Mouse (Mus musculus): ENCODE data around the gene 9430097D07Rik.

Gene 9430097D07Rik

DNA sequence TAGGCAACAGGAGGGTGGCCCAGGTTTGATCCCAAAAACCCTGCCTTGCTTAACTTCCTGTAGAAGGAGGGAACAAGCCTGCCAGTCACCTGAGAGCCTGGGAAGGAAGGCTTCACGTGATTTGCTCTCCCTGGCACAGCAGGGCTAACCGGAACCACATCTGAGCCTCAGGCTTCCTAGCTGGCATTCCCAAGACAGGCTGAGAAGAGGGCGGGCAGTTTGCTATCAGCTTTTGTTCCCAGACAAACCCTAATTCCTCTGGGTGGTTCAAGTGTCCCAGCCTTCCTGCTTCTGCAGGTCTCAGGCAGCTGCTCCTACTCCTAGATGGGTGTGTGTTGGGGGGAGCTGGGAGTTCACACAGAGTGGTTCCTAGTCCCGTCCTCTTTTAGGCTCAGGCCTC, 20.0 kb downstream of the 9430097D07Rik start:
- DNase-seq: peak; percentile 51 to 72

DNA sequence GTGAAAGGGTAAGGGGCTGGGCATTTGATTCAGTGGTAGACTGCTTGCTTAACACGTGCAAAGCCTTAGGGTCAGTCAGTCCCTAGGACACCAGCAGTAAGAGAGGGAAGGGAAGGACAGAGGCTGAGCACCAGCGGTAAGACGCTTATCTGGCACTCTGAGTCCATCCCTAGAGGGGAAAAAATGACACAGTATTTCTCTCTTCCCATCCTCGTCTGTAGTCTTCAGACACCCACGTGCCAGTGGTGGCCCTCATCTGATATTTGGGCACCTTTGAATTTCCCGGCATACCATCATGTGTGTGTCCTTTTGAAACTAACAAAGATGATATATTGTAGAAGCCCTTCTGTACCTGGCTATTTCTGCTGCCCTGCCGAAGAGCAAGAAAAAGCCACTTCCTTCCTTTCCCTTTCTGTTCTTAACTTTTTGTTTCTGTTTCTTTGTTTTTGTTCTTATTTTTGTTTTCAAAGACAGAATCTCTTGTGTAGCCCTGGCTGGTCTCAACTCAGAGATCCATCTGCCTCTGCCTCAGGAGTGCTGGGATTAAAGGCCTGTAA, 21.8 kb downstream of the 9430097D07Rik start:
- DNase-seq: no peak

DNA sequence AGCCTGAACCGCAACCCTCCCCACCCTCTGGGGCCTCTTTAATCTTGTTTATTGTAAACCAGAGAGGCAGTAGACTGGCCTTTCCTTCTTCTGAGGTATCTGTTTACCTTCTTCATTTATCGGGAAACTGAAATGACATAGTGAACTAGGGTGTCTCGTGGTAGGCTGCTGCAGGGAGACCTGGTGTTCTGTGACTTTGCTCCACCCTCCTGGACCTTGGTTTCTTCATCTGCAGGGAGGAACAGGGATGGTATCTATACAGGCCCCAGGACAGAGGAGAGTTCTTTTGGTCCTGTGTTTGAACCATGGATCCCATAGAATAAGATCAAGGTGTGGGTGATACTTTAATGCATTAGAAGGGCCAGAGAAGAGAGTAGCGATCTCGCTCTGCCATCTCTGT, 24.2 kb downstream of the 9430097D07Rik start:
- DNase-seq: no peak

DNA sequence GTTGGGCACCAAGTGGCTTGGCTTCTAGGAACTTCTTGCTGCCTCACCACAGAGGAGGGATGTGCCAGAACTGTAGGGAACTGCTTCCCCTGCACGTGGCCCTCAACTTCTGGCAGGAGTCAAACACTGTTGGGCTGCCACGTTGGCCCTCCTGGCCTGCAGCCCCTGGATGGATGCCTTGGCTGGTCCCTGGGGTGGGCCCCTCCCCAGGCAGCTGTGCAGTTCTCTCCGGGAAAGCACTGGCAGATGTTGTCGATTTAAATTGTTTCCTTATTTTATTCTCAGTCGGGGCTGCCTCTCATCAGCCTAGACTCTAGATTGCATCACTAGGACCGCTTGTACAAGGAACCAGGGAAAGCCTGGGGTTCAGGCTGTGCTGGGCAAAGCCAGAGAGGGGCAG, 25.7 kb downstream of the 9430097D07Rik start:
- DNase-seq: peak; percentile 51 to 54

DNA sequence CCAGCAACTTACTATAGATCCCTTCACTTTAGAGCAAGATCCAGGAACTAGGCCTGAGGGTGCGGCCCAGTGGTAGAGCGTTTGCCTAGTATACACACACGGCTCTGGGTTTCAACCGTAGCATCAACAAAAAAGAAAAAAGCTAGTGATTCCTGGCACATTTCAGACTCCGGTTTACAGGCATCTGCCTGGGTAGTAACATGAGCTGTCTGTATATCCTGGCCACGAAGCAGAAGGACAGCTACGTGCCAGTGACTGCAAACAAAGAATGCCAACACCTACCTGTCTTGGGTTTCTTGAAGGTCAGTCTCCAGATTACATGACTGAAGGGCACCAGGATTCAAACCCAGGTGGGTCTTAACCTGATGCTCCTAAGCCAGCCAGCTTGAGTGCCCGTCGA, 26.3 kb downstream of the 9430097D07Rik start:
- DNase-seq: no peak

DNA sequence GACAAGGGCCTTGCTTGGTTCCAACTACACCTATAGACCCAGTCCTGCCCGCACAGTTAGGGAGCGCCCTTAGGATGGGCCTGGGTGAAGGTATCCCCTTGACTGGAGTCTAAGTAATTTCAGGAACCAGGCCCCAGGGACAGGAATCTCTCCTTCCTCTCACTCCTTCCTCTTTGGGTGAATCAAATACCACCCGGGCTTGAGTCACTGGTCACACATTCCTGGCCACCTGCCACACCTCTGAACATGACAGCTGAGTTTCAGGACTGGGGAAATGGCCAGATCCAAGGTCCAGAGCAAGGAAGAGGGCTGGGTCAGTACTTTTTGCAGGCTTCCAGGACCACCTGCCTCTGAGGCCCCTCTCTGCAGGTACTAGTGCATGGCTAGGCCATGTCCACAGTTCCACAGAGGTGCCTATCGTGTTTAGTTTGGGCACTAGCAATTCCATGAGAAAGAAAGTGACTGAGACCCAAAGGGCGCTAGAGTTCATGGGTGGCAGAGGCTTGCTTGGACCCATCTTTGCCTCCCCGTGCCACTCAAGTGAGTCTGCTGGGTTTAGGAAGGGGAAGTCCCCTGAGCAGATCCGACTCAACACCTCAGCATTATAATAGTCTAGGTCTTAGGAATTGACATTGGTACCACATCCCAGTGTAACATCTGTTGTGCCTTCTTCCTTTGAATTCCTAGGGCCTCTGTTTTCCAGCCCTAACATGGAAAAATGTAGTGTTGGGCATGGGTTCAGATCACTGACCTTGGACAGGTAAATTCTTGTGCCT, 27.3 kb downstream of the 9430097D07Rik start:
- peak; percentile 68 to 69 for DNase-seq

DNA sequence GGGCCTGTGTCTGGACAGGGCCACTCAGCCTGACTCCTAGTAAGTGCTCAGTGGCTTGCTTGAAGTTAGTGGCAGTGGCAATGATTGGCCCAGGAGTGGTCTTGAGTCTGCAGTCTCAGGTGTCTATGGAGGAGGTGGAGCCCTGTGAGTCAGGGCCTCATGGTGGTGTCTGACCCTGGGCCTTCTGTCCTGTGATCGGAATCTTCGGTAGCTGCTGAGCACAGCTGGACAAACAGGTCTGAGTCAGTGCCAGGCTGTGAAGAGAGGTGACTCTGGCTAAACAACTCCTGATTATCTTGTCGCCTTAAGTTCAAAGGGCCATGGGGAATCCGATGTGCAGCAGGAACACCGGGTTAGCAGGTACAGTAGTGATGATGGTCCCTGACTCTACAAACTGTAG, 28.1 kb downstream of the 9430097D07Rik start:
- DNase-seq: no peak

DNA sequence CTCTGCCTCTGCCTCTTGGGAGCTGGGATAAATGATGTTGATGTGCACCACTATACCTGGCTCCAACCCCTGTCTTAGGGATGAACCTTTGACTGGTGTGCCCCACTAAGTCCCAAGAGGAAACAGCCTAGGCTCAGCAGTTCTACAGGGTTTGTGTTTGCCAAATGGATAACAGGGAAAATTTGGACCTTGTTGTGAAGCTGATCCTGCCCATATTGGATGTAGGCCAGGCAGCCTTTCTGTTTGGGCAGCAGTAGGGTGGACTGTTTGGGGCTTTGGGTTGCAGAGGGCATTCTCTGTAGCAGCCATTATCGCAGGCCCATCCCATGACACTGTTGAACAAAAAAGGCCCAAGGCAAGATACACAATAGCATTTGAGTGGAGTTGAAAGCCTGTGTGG, 28.5 kb downstream of the 9430097D07Rik start:
- DNase-seq: no peak

DNA sequence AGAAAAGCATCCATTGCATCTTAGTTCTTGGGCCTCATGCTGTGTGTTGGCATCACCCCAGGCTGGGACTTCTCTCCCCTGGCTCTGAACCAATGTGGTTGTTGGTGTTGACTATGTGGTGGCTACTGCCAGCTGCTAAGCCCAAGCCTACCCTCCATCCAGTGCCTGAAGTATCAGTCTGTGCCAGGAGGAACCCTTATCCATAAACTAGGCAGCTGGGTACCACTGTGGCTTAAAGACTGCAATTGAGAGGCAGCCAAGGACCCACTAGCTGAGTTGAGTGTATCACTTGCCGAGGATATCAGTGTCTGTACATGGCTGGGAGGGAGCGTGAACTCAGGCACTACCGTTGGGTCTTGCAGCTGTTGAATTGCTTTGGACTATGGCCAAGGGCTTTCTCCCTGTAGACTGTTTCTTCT, 32.4 kb downstream of the 9430097D07Rik start:
- no peak for DNase-seq

DNA sequence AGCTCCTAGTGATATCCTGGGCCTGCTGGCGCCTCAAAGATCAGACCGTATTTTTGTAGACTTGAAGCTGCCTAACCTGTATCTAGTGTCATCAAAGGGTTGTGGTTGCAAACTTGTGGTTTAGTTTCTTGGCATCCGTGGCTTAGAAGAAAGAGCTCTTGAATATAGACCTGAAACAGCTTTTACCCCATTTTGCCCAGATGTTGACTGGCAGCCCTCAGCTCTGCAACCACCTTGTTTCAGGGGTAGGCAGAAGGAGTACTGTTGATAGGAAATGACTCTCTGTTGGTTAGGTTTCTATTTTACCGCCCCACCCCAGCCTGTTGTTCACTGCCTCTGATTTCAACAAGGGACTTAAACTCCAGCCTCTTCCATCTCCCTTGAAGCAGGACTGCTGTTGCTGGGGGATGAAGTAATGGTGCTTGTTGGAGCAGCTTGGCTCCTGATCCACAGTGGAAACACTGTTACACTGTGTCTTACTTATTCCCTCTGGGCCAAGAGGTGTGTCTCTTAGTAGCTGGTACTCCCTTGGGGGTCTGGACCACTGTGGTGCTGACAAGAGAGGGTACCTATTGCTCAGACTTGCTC, 33.4 kb downstream of the 9430097D07Rik start:
- no peak for DNase-seq

DNA sequence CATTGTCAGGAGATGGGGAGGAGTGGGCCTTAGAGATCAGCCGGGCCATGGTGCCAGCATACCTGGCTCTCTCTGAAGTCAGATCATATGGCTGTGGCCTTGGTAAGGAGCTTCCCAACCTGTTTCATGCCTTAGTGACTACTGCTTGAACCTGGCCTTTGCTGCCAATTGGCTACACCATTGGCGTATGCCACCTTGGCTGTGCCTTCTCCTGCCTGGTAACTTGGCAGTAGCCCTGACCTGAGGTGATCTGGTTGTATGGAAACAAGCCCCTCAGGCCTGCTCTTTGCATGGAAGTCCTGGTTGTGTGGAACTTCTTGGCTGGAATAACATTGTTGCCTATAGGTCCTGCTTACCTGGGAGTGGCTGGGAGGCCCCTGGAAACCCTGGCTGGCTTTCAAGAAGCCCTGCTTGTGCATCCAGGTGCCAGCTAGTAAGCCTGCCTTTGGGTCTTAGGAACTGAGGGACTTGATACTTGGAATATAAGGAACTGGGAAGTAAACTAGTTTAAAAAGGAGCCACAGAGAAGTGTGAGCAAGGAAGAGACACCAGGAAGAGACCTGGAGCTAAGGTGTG, 34.1 kb downstream of the 9430097D07Rik start:
- DNase-seq: peak in 1 of 2 experiments; percentile 25

DNA sequence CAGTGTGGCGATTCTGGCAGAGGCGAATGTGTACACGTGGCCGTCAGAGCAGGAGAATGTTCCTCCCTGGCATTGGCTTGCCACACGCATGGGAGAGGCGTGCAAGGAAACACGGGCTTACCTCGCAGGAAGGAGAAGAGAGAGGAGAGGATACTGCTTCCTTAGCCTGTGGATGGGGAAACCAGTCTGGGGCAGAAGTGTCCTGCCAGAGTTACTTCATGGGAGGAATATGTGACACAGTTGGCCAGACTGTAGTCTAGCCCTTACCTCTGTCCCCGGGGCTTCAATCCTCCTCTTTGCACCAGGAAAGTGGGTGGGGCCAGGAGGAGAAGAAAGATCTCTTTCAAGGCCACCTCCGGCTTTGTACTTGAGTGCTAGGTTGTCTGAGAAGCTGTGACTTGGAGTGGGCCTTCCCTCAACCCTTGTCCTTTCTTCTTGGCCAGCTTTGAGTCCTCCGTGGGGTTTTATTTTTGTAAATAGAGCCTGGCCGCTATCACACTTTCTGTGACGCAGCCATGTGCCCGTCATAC, 36.0 kb downstream of the 9430097D07Rik start:
- DNase-seq: peak in 1 of 2 experiments; percentile 27

DNA sequence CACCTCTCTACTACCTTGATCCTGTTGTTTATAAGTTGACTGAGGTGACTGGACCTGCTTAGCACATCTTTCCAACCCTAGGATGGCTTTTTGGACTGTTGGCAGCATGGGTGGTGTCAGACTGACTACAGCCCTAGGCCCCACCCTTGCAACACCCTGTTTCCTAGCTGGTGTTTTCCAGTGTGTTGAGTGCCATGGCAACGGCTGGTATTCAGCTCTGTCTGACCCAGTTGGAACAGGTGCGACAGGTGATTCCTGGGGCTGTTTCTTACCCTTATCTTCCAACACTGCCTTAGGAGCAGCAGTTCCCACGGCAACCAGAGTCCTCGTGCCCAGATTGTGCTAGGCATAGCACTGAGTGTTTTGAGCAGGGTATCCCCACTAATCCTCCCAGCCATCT, 37.0 kb downstream of the 9430097D07Rik start:
- peak; percentile 35 to 70 for DNase-seq

DNA sequence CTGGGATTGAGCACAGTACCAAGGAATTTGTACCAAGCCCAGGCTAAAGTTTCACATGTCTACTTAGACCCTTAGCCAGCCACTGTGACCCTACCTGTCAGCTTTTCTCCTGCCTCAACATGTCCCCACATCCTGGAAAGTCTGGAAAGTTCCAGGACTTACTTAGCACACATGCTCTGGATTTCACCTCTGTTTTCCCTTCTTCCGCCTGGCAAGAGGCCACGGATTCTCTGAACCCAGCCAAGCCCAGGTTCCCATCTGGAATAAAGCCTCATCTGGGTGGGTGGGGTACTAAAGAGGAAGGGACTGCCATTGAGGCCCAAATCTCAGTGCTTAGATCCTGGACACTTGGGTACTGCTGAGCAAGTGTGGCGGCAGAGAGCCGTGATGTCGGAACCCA, 37.5 kb downstream of the 9430097D07Rik start:
- peak; percentile 24 to 32 for DNase-seq

DNA sequence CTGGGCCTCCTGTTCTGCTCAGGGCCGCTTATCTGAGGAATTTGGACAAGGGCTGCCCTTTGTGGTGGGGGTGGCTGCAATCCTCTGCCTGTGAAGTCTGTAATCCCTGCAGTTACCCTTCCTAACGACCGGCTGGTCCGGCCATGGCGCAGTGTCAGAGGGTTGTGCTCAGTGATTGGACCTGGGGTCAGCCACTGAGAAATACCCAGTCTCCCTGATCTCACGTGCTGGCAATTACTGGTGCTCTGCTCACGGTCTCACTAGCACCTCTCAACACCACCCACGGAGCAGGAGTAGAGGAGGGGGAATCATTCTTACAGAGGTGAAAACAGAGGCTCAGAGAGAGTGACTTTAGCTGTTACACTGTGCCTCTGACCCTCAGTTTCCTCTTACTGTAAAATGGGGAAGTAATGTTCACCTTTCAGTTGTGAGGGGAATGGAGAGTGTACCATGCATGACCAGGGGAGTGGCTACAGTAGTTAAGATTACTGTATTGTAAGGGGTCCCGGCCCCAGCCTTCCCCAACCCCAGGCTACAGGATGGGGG, 38.1 kb downstream of the 9430097D07Rik start:
- peak; percentile 27 to 56 for DNase-seq

DNA sequence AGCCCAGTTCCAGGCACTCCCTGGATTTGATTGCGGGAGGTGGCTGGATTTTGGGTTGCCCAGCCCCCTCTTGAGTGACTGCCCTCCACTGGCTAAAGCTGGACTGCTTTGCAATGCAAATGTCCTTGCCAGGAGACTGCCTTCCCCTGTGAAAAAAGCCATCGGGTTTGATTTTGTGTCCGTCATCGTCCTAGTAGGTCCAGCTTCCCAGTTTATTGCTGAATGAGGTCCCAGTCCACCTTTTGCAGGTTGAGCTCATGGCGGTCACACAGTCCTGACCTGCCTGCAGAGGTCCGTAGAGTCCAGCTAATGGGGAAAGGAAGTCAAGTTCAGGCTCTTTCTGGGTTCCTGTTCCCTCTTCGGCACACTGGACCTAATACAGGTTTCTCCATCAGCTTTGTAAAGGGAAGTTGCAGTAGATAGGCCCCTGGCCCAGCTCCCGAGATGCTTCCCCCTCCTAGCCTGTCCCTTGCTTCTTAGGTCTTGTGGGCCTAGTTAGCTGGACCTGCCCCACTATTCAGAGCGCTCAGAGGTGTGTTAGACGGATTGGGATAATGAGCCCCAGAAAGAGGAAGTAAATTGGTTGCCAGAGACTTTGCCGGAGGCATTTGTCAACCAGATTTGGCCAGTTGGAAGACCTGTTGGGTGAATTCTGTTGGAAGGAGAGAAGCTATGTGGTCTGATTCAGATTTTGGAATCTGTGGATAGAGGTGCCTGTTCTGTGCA, 38.7 kb downstream of the 9430097D07Rik start:
- DNase-seq: peak; percentile 60 to 66

DNA sequence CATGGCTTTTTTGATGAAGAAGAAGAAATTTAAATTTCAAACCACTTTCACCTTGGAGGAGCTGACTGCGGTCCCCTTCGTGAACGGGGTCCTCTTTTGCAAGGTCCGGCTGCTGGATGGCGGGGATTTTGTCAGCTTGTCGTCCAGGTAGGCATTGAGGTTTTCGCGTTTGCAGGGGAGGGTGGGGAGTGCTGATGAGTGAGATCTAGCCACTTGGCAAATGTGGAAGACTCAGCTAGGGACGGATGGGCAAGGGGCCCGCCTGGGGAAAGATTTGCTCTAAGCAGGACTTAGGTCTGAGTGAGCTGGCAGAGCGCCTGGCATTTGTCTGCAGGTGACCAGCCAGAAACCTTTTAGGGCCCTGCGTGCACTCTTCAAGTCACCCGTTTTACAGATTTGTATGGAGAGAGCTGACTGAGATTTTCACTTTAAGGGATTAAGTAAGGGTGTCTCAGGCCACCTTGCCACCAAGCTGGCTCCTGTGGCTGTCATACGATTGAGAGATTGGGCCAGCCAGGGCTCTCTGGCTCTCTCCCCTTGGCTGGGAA, 39.3 kb downstream of the 9430097D07Rik start:
- peak; percentile 33 to 37 for DNase-seq

DNA sequence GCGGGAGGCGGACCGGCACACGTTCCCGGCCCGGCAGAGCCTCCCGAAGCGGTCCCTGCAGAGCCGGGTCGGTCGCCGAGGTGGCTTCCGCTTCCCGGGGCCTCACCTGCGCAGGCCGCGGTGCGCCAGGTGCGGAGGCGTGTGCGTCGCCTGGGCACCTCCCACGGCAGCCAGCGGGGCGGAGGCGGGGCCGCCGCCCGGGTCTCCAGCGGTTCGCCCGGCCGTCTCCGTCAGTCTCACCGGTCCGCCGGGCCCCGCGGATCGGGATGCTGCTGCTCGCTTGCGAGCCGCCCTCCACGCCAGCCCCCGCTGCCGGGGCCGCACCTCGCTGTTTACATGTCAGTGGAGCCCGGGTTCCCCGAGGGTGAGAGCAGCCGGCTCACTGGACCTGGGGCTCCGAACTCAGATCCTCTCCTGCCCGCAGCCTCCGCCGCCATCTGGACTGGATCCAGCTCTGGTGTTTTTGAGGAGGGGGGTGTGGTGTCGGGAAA, 39.9 kb downstream of the 9430097D07Rik start:
- DNase-seq: peak; percentile 77 to 79

DNA sequence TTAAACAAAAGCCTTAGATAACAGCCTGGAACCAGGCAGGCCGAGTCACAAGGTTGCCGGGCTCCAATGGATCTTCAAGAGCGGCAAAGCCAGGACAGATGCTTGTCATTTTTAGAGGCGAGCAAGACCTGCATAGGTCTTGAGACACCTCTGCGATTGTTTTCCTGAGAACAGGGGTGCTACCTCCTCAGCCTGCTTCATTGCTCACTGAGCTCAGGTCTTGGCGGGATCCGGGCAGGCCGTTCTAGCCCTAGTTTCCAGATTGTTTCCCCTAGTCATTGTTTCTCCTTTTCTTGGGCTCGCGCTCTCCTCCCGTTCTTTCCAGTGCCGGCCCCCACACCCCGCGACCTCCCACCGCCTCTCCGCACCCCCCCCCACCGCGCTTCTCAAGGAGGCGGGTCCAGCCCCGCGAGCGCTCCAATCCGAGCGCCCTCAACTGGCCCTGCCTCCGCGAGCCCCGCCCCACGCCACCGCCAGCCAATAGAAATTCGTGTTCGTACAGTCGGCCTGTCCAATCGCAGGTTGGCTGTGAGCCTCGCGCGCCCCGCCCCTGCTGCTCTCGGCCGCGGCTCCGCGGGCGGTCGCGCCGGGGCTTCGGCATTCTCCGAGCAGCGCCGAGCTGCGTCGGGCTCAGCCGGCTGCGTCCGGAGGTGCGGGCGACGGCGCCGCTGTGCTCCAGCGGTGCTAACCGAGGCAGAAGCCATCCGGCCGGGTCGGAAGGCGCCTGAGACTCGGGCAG, 40.6 kb downstream of the 9430097D07Rik start, which contains the start of gene Fam102a:
Gene Fam102a (plus strand): TSS at position 600 of the 739 bp plus-strand sequence.
- peak; percentile 99 for DNase-seq

DNA sequence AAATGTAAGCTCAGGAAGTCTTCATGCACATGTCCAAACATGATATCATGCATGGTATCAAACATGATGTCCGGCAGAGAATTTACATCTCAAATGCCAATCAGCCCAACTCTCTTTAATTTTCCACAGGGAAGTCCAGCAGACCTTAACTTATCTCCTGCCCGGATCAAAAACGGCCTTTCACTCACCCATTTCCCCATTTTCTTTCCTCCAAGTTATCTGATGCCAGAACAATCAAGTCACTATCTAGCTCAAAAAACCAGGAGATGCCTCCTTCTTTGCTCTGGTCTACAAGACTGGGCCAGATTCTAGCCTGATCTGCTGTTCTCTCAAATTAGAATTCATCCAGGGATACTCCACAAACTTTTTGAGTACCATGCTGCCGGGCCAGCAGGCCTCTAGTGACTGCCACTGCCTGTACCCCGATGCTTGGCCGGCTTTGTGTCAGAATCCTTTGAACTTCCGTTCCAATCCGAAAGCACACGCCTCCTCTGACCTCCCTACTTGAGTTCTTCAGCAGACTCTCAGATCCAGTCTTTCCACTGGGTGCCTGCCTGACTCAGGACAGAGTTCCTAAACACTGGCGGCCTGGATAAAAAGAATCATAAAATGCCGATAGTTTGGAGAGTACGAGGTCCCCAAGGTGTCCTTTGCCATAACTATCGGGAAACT, 41.3 kb downstream of the 9430097D07Rik start:
- peak; percentile 70 to 78 for DNase-seq

DNA sequence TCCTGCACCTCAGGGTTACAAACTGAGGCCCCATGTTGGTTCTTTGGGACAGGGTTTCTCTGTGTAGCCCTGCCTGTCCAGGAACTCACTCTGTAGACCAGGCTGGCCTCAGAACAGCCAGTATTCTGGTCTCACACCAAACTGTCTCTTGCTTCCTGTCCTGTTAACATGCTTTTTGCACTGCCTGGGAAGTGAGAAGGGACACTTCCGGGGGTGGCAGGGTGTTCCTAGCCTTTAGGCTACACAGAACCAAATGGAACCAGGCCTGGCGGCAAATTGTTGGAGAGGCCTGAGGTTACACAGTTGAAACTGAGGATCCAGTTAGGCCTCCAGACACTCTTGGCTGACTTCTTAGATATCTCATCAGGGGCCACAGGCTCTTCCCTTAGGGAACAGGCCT, 42.3 kb downstream of the 9430097D07Rik start:
- no peak for DNase-seq
